Mouse (Mus musculus): Measurements from ENCODE around the gene Grin3b.

The Grin3b gene

GRCm38 (mm10) chr10:79988506-79989271 lies 18.2 kb downstream of the Grin3b start, which contains the start of gene Cnn2:
Gene Cnn2, plus strand, starts transcription at chr10:79988584.
- DNase-seq (ENCODE audit: low read depth), result peak; percentile 50

GRCm38 (mm10) chr10:79989272-79989786 lies 18.8 kb downstream of the Grin3b start:
- DNase-seq (ENCODE audit: low read depth), result no peak

GRCm38 (mm10) chr10:79989870-79990269 lies 19.4 kb downstream of the Grin3b start:
- no peak for DNase-seq (ENCODE audit: low read depth)

DNA sequence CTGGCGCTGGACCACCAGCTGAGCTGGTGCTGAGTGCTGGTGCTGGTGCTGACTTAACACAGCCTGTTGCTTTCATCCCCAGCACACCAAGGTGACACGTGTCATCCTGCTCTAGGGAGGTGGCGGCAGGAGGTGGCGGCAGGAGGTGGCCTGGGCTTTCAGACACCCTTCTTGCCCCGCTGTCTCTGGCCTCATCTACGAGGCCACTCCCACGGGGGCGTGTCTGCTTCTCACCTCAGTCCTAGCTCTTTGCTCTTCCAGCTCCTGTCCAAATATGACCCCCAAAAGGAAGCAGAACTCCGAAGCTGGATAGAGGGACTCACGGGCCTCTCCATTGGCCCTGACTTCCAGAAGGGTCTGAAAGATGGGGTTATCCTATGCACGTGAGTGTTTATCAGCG lies 20.6 kb downstream of the Grin3b start:
- no peak for DNase-seq (ENCODE audit: low read depth)

GRCm38 (mm10) chr10:79991548-79991947 lies 21.0 kb downstream of the Grin3b start:
- DNase-seq (ENCODE audit: low read depth), result no peak

DNA sequence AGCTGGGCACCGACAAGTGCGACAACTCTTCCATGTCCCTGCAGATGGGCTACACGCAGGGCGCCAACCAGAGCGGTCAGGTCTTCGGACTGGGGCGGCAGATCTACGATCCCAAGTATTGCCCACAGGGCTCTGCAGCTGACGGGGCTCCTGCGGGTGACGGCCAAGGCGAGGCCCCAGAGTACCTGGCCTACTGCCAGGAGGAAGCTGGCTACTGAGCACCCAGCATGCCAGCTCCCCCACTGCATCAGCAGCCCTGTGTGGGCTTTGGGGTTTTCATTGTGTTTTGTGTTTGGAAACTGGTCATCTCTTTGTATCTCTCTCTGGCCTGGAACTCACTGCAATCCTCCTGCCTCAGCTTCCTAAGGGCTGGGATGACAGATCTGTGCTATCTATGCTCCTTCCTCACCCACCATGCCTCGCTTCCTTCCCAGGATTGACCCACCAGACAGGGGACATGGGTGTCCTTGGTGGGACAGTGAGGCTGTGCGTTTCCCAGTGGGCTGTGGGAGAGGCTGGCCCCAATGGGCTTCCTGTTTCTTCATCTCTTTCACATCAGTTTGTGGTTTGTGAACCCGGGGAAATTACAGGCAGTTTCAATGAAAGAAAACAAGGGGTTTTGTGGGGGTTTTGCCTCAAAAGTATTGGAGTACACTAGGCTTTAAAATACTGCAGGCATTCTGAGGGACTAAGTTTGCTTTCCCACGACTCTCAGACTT lies 24.0 kb downstream of the Grin3b start:
- DNase-seq (ENCODE audit: low read depth), result peak; percentile 90

- DNase-seq (ENCODE audit: low read depth), result peak; percentile 58
Measured at GRCm38 (mm10) chr10:79995636-79996035, 25.1 kb downstream of the Grin3b start.

DNA sequence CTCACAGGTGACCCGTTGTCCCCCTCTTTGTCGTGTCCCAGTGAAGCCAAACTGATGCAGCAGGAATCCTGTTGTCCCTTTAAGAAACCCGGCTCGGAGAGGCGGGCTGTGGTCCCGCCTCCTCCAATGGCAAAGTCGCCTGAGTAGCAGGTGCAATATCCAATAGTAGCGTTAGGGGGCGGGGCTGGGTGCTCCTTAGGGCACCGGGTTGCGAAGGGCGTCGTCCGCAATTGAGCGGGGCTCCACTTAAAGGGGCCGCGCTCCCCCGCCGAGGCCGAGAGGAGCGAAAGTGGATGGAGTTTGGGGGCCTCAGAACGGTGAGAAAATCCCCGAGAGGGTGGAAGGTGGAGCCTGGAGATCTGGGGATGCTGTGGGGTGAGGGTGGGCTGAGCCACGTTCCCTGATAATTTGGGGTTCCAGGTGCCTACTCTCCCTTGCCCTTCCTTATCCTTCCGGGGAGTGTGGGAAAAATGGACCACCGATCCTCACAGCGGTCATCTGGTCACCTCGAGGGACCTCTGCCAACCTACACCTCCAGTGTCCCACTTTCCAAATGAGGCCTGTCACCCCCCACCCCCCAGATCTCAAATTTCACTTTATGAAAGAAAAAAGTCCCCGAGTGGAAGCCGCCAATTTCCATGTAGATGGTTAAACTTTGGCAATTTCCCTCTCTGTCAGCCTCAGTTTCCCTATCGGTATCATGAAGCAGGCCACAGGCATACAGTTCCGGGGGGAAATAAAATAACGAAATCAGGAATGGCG lies 25.9 kb downstream of the Grin3b start, which contains the start of gene Abca7:
Gene Abca7 (plus strand): TSS at position 223 of the 762 bp plus-strand sequence.
- peak; percentile 96 for DNase-seq (ENCODE audit: low read depth)

GRCm38 (mm10) chr10:79997034-79997760 lies 26.7 kb downstream of the Grin3b start:
- peak; percentile 89 for DNase-seq (ENCODE audit: low read depth)

DNA sequence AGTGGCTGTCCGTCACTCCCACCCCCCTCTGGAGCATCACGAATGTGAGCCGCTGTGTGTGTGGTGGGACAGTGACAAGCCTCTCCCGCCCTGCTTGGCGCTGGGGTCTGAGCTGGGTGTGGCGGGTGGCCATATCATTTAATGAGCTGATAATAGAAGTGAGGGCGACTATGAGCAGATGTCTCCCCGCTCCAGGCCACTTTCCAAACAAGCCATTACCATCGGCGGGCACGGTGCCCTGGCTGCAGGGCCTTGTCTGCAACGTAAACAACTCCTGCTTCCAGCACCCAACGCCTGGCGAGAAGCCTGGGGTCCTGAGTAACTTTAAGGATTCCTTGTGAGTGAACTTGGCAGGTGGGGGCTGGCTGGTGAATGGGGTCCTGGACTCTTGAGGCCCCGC lies 27.3 kb downstream of the Grin3b start:
- no peak for DNase-seq (ENCODE audit: low read depth)

- DNase-seq (ENCODE audit: low read depth), result no peak
Measured at GRCm38 (mm10) chr10:80001945-80002344, 31.4 kb downstream of the Grin3b start.

GRCm38 (mm10) chr10:80002829-80003228 lies 32.3 kb downstream of the Grin3b start:
- DNase-seq (ENCODE audit: low read depth), result no peak

GRCm38 (mm10) chr10:80003374-80004232 lies 33.1 kb downstream of the Grin3b start:
- DNase-seq (ENCODE audit: low read depth), result no peak

GRCm38 (mm10) chr10:80004233-80004705 lies 33.8 kb downstream of the Grin3b start:
- no peak for DNase-seq (ENCODE audit: low read depth)

- DNase-seq (ENCODE audit: low read depth), result no peak
Measured at GRCm38 (mm10) chr10:80011740-80012139, 41.2 kb downstream of the Grin3b start.

- no peak for DNase-seq (ENCODE audit: low read depth)
Measured at GRCm38 (mm10) chr10:80013609-80014008, 43.1 kb downstream of the Grin3b start.

- peak; percentile 60 for DNase-seq (ENCODE audit: low read depth)
Measured at GRCm38 (mm10) chr10:80014484-80015290, 44.2 kb downstream of the Grin3b start.

DNA sequence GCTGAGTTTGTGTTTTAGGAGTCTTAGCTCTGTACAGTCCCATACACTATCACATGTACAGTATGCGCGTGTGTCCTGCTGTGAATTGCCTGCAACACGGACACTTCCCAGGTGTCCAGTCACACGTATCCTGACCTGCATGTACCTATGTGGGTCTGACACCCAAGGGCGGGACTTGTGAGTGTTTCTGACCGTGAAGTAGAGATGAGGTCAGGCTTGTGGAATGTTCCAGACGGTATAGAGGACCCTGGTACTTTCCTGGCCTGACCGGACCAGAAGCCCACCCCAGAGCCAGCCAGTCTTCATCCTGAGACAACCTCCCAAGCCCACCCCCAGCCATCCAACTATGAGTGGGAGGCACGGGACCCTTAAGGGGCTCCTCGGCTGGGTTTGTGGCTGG lies 45.1 kb downstream of the Grin3b start:
- no peak for DNase-seq (ENCODE audit: low read depth)

DNA sequence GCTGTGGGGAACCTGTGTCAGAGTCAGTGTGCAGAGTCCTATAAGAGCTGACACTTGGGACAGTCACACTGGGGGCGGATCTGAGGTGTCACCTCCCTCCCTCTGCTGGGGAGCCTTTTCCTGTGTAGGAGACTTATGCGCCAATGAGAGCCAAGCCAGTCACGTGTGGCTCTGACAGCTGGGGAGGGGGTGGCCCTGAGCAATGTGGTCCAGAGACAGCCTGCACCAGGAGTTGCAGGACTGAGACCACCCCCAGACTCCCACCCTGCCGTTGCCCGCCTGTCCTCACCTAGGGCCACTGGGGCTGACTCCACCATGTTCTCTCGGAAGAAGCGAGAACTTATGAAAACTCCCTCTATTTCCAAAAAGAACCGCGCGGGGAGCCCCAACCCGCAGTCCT lies 46.0 kb downstream of the Grin3b start, which contains the start of gene Arhgap45:
Gene Arhgap45 (plus strand): TSS at position 143 of the 400 bp plus-strand sequence.
- peak; percentile 96 for DNase-seq (ENCODE audit: low read depth)

Data from 416B (cell line).